Mouse (Mus musculus) spleen, adult 18-20 months (tissue): Measurements from ENCODE around the gene Samm50.
"Not testable (repeated sequence)": the region's sequence is repeated elsewhere in the genome, so short reads cannot be mapped to it uniquely, and the experiment has no call there.

Experiments
- DNase-seq, 2 experiments: peaks; one replicate each; pipeline ENCODE4 v3.0.0; 2022; ENCODE audit warnings: mixed read lengths in 2 of 2

Samm50 gene

GRCm38 (mm10) chr15:84192058-84192791 is at the start of gene Samm50:
Gene Samm50 (plus strand): TSS chr15:84192241.
- peak; percentile 77 to 85 for DNase-seq

GRCm38 (mm10) chr15:84156158-84156557 is 35.9 kb upstream of the Samm50 start:
- no peak for DNase-seq

- DNase-seq, result not testable (repeated sequence)
Observed at GRCm38 (mm10) chr15:84157530-84157929, 34.5 kb upstream of the Samm50 start.

GRCm38 (mm10) chr15:84161871-84162270 is 30.2 kb upstream of the Samm50 start:
- no peak for DNase-seq

- no peak for DNase-seq
Observed at GRCm38 (mm10) chr15:84166818-84167217, 25.2 kb upstream of the Samm50 start.

GRCm38 (mm10) chr15:84167600-84167999 is 24.4 kb upstream of the Samm50 start, which contains the start of gene Pnpla3:
Gene Pnpla3 (plus strand): TSS chr15:84167837.
- DNase-seq, result peak; percentile 46 to 59

- no peak for DNase-seq
Observed at GRCm38 (mm10) chr15:84168170-84169161, 23.6 kb upstream of the Samm50 start.

- no peak for DNase-seq
Observed at GRCm38 (mm10) chr15:84169511-84169910, 22.5 kb upstream of the Samm50 start.

- no peak for DNase-seq
Observed at GRCm38 (mm10) chr15:84171166-84171565, 20.9 kb upstream of the Samm50 start.

GRCm38 (mm10) chr15:84178733-84179132 is 13.3 kb upstream of the Samm50 start:
- DNase-seq, result no peak

GRCm38 (mm10) chr15:84182000-84182399 is 10.0 kb upstream of the Samm50 start:
- no peak for DNase-seq

- DNase-seq, result no peak
Observed at GRCm38 (mm10) chr15:84183967-84184366, 8.1 kb upstream of the Samm50 start.

- DNase-seq, result no peak
Observed at GRCm38 (mm10) chr15:84186196-84186595, 5.8 kb upstream of the Samm50 start.

GRCm38 (mm10) chr15:84188887-84189530 is 3.0 kb upstream of the Samm50 start:
- DNase-seq, result no peak

- DNase-seq, result no peak
Observed at GRCm38 (mm10) chr15:84189881-84190280, 2.2 kb upstream of the Samm50 start.

- no peak for DNase-seq
Observed at GRCm38 (mm10) chr15:84191724-84192057, 350 bp upstream of the Samm50 start.

GRCm38 (mm10) chr15:84196486-84197165 is 4.6 kb downstream of the Samm50 start:
- DNase-seq, result no peak

GRCm38 (mm10) chr15:84207327-84207726 is 15.3 kb downstream of the Samm50 start:
- no peak for DNase-seq

- no peak for DNase-seq
Observed at GRCm38 (mm10) chr15:84209517-84210412, 17.7 kb downstream of the Samm50 start.

GRCm38 (mm10) chr15:84210461-84210860 is 18.4 kb downstream of the Samm50 start:
- DNase-seq, result no peak

- no peak for DNase-seq
Observed at GRCm38 (mm10) chr15:84210941-84211340, 18.9 kb downstream of the Samm50 start.
